Mouse (Mus musculus) spleen, adult 2 months (tissue): ENCODE data around the gene Cobl. TPM values are rescaled to one million over a fixed set of nuclear protein-coding genes. Genes with fewer than 3 reads are reported as not detected.

Experiments
- DNase-seq, 2 experiments: peaks; one replicate each; pipeline versions ENCODE4 v3.0.0 to v3.0.0-alpha.2; 2012 to 2021; ENCODE audit warnings: low spot score in 2 of 2, low read depth in 1 of 2
- H3K27ac ChIP-seq: fragments of 200-500 bp; 2 replicates; pipeline ENCODE4 v1.5.1; 2012; ENCODE audit warnings: low read length, inconsistent platforms; ENCODE audit not compliant: insufficient read depth
- H3K27me3 ChIP-seq: fragments of 200-500 bp; 2 replicates; pipeline ENCODE4 v1.6.1; 2012; ENCODE audit warnings: mild to moderate bottlenecking, moderate library complexity, low read length, inconsistent platforms; ENCODE audit not compliant: control insufficient read depth, insufficient read depth
- H3K36me3 ChIP-seq: fragments of 200-500 bp; 2 replicates; pipeline ENCODE4 v1.6.1; 2012; ENCODE audit warnings: mild to moderate bottlenecking, low read length, inconsistent platforms; ENCODE audit not compliant: control insufficient read depth, insufficient read depth
- H3K4me1 ChIP-seq: fragments of 200-500 bp; 2 replicates; pipeline ENCODE4 v1.6.1; 2011; ENCODE audit warnings: inconsistent platforms; ENCODE audit not compliant: control insufficient read depth, insufficient read depth, insufficient read length
- H3K4me3 ChIP-seq: fragments of 200-500 bp; 2 replicates; pipeline ENCODE4 v1.5.1; 2011; ENCODE audit warnings: mild to moderate bottlenecking, inconsistent platforms; ENCODE audit not compliant: insufficient read depth, insufficient read length; ENCODE audit errors: extremely low read depth
- CTCF ChIP-seq: fragments of 200-500 bp; IDR thresholded peaks from 2 replicates; pipeline ENCODE4 v1.5.1; 2011; ENCODE audit warnings: mild to moderate bottlenecking, inconsistent platforms; ENCODE audit not compliant: insufficient read depth, insufficient read length, insufficient replicate concordance; ENCODE audit errors: extremely low read depth
- POLR2A ChIP-seq: fragments of 200-500 bp; IDR thresholded peaks from 2 replicates; pipeline ENCODE4 v1.6.1; 2011; ENCODE audit warnings: low read depth, low read length, inconsistent platforms
- WGBS: fragments of 180-500 bp; shearing (Covaris S2); methylation state at CpG from one replicate; pipeline ENCODE4 v1.1.7; 2018; 5-methylcytosine and 5-hydroxymethylcytosine counted together
- polyA plus RNA-seq: library from polyadenylated mRNA; depleted of rRNA; stranded (reverse); fragments of >200 nt; gene quantifications from 2 replicates; pipeline ENCODE4 v1.2.3, GENCODE M21; 2012

Gene Cobl
- polyA plus RNA-seq, 1 experiment: 0.32 TPM

GRCm38 (mm10) chr11:12350986-12351546, 113.7 kb downstream of the Cobl start:
- Histone ChIP-seq H3K4me1 (no peaks in the 10 kb centered on the region), H3K4me3 (no peak overlapping the region), H3K27ac (no peak overlapping the region), H3K36me3 (no peaks in the 10 kb centered on the region), H3K27me3 (no peaks in the 10 kb centered on the region)
- TF ChIP-seq POLR2A: no peak
- TF ChIP-seq CTCF: no peak
- 81% methylated on average over 3 of the region's 3 CpGs for WGBS
- no peak for DNase-seq

GRCm38 (mm10) chr11:12350086-12350485, 114.7 kb downstream of the Cobl start:
- WGBS: 92% methylated on average over 1 of the region's 1 CpGs
- Histone ChIP-seq H3K36me3 (no peaks in the 10 kb centered on the region), H3K4me3 (no peak overlapping the region), H3K27ac (no peak overlapping the region), H3K27me3 (no peaks in the 10 kb centered on the region), H3K4me1 (no peaks in the 10 kb centered on the region)
- DNase-seq: no peak
- TF ChIP-seq CTCF (no peak), POLR2A (no peak)

- no peak overlapping the region; the same call in 1 of the 2 replicates for H3K4me3 ChIP-seq
- no peak for DNase-seq
- H3K27ac ChIP-seq: no peak overlapping the region
- H3K4me1 ChIP-seq: no peaks in the 10 kb centered on the region
- no peaks in the 10 kb centered on the region for H3K27me3 ChIP-seq
- WGBS: 72% methylated on average over 2 of the region's 2 CpGs
- H3K36me3 ChIP-seq: no peaks in the 10 kb centered on the region
- TF ChIP-seq CTCF (no peak), POLR2A (no peak)
Observed at GRCm38 (mm10) chr11:12346486-12346885, 118.3 kb downstream of the Cobl start.

GRCm38 (mm10) chr11:12343686-12344085, 121.1 kb downstream of the Cobl start:
- no peak for DNase-seq
- no peaks in the 10 kb centered on the region for H3K27me3 ChIP-seq
- no peaks in the 10 kb centered on the region for H3K4me1 ChIP-seq
- H3K36me3 ChIP-seq: no peaks in the 10 kb centered on the region
- H3K27ac ChIP-seq: no peak overlapping the region
- WGBS: 91% methylated on average over 4 of the region's 4 CpGs
- no peak for TF ChIP-seq CTCF
- no peak for TF ChIP-seq POLR2A
- no peak overlapping the region for H3K4me3 ChIP-seq

GRCm38 (mm10) chr11:12340697-12341096, 124.1 kb downstream of the Cobl start:
- TF ChIP-seq POLR2A (no peak), CTCF (no peak)
- H3K27ac ChIP-seq: no peak overlapping the region
- no peaks in the 10 kb centered on the region for H3K4me1 ChIP-seq
- no peaks in the 10 kb centered on the region for H3K27me3 ChIP-seq
- H3K4me3 ChIP-seq: no peak overlapping the region
- H3K36me3 ChIP-seq: no peaks in the 10 kb centered on the region
- no peak for DNase-seq

GRCm38 (mm10) chr11:12336145-12336544, 128.6 kb downstream of the Cobl start:
- no peak for TF ChIP-seq CTCF
- TF ChIP-seq POLR2A: no peak
- 35% methylated on average over 12 of the region's 12 CpGs for WGBS
- no peak overlapping the region for H3K27ac ChIP-seq
- no peaks in the 10 kb centered on the region for H3K4me1 ChIP-seq
- no peaks in the 10 kb centered on the region for H3K36me3 ChIP-seq
- H3K4me3 ChIP-seq: no peak overlapping the region
- no peaks in the 10 kb centered on the region for H3K27me3 ChIP-seq
- DNase-seq: no peak

GRCm38 (mm10) chr11:12331997-12332396, 132.8 kb downstream of the Cobl start:
- no peak overlapping the region for H3K27ac ChIP-seq
- no peaks in the 10 kb centered on the region for H3K27me3 ChIP-seq
- TF ChIP-seq CTCF: no peak
- no peak for TF ChIP-seq POLR2A
- H3K4me1 ChIP-seq: no peaks in the 10 kb centered on the region
- H3K4me3 ChIP-seq: no peak overlapping the region
- H3K36me3 ChIP-seq: no peaks in the 10 kb centered on the region
- DNase-seq: no peak
- WGBS: 74% methylated on average over 2 of the region's 2 CpGs
